Mouse (Mus musculus) frontal cortex, postnatal 10 days (tissue): ENCODE results near the gene Cep128.
"Not testable (repeated sequence)": the region's sequence is repeated elsewhere in the genome, so short reads cannot be mapped to it uniquely, and the experiment has no call there.

Experiments
- DNase-seq, 2 experiments: peaks; one replicate each; pipeline ENCODE4 v3.0.0; 2022; ENCODE audit warnings: low spot score in 2 of 2, mixed read lengths in 1 of 2

Gene Cep128

DNA sequence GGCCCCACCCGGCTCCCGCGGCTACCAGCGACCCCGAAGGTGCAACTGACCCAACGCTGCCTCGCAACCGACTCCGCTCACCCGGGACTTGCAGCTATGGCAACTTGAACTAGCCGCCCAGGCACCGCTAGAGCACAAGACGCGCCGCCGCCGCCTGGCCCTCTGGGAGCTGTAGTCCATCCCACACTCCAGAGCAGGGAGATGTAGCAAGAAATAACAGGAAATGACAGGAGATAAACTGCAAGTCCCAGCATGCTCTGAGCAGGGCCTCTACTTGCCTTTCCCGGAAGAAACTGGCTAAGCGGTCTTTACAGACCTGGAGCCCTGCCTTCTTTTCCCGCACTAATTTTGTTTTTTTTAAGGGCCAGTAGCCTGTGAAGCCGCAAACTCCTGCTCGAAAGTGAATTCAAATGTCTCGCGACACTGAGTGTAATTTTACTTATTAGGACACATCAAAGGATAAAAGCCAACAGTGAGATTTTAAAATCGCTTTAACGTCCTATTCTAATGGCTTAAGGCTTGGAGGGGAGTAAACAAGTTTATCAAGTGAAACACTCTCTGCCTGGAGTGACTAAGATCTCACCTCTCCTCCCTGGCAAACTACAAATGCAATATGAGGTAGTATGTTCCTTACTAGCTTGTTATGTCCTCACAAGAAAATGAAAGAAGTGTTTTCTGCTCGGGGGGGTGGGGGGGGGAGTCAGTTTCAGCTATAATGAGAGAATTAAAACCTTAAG lies at the start of gene Cep128, which contains the start of gene Tshr:
Cep128 (minus strand) TSS at position 129 of the 737 bp plus-strand sequence.
Tshr (plus strand) TSS at position 283 of the 737 bp plus-strand sequence.
- peak; percentile 90 for DNase-seq

DNA sequence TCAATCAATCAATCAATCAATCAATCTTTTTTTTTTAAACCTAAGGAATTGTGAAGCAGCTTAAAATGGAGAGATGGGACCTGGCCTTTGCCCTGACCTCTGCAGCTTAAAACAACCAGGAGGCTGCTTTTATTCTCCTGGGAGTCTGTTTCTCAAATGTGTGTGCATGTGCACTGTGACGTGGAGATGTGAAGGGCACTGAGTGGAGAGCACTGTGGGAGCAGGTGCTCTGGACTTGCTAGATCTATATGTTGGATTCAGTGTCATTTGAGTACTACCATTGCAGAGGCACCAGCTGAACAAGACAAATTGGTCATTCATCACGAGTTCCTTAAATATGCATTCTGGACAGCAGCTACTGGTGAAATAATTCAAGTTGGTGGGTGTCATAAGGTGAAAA lies 42.9 kb upstream of the Cep128 start:
- DNase-seq, result no peak

DNA sequence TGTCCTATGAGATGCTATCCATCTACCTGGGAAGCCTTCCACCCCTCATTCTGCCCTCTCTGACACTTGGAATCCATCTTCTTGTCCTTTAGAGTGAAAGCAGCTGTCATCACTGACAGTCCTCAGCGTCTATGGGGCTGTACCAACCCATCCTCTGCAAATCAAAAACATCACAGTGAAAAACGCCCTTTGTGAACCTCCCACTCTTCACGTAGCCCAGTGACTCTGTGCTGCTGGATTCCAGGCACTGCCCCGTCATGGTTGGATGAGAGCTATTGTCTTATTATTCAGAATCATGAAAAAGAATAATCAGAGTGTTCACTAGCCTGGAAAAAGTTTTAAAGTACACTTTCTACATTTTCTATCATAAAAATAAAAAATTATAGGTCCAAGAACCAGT lies 42.3 kb upstream of the Cep128 start:
- no peak for DNase-seq

DNA sequence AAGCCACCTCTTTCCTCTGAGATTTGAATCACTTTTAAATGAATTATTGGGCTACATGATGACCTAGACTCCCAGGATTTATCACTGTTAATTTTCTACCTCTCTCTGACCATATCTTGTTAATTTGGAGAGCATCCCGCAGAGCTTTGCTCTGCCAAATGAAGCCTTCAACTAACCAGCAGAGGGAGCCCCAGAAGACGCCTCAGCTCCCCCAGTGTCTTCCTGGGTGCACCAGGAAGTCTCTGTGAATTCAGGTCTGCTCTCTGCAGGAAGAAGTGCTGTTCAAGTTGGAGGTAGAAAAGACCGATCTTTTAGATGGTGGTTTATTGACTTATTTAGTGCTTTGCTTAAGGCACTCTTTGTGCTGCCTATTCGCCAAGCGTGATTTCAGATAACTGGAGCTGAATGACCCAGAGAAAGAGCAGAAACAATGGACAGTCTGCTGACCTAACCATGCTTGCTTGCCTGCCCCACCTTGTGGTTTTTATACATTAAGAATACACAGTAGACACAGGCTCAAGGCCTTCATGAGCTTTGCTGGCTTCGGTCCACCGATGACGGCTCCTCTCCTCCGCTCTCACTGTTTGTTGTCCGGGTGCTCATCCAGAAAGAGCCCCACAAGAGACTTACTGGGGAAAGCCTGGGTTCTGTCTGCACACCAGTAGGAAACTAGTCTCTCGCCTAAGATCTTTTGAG lies 39.1 kb upstream of the Cep128 start:
- no peak for DNase-seq

DNA sequence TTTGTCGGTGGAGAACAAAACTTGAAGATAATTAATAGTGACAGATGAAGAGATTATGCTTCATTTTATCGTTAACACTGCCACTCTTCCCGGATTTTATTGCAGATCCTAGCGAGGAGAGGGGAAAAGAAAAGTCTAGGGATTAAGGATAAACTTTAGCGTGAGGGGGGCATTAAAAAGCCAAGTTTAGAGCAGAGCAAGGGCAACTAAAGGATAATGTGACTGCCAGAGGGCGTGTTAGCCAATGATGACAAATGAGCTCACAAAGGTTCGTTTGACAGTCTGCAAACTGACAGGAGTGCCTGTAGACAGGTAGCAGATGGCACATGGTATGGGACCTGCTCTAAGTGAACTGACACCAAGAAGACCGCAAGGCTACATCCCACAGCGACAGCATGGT lies 37.1 kb upstream of the Cep128 start:
- DNase-seq, result no peak

DNA sequence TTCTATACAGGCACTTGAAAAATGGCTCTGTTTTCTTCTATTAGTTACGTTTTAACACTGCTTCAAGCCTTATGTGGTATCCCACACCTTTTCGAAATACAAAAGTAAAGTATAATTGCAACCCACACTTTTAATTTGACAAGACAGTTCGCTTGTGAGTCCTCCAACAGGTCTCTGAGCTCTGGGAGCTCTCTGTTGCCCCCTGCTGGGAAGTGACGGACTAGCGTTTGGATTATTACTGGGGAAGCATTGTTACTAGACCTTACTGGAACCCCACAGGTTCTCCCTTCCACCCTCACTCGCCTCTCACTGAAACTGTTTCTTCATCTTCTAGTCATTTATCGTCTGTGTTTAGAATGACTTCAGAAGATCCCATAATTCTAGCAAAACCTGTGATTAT lies 34.6 kb upstream of the Cep128 start:
- peak in 1 of 2 experiments; percentile 49 for DNase-seq

DNA sequence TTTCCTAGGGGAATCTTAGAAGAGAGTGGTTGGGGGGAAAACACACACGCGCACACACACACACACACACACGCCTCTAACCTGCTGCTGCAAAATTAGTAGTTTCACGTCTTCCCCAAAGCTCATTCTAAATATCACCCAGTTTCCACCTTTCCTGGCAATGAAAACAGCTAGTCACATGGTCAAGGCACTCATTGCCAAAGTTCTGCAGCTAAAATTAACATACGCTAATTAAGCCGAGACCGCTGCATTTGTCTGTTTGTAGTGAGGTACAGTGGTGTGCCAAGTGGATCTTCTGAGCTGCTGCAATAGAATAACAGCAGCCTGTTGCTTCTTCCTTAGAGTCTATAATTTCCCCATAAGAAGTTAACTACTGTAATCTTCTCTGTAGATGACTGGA lies 32.6 kb upstream of the Cep128 start:
- DNase-seq, result no peak

DNA sequence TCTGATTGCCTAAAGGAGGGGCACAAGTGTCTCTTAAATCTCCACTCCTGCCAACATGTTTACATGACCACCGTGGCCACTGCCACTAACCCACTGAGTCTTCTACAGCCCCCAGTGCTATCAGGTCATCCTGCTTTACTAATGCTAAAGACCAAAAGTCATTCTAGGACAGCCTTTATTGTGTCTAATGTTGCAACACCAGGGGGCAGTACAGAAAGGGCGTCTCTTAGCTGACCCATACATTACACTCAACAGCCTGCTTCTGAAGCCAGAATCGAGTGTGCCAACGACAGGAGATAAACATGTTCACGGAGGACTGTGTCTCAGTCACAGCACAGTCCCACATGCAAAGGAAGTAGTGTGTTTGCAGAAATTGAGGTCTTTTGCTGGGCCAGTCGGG lies 30.9 kb upstream of the Cep128 start:
- no peak for DNase-seq

DNA sequence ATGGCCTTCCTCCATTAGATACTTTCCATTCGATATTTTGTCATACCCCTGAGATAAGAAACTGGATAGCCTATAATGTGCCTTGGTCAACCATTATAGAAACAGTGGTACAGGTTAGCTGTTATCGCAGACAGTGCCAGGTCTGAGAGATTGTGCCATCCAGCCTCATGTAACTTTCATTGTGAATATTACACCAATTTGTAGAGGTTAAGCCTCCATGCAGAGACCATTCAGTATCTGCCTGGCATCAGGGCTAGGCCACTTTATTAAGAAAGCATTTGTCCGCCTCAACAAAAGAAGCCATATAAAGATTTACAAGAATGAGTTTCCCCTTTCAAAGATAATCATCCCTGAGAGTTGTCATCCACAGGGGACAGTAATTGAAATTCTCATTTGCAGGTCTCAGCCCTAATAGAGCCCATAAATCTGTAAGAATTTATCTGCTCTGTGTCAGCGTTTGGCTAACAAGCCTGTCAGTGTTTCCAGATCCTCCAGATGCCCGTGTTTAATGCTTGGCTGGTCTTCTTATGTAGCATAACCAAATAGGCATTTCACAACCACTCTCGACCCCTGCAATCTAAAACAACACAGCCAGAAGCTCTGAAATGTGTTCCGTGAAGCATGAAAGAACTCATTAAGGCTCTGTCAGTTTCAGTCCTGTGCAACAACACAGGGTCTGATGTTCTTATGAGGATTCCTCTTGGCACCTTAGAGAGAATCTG lies 28.4 kb upstream of the Cep128 start:
- DNase-seq, result no peak

DNA sequence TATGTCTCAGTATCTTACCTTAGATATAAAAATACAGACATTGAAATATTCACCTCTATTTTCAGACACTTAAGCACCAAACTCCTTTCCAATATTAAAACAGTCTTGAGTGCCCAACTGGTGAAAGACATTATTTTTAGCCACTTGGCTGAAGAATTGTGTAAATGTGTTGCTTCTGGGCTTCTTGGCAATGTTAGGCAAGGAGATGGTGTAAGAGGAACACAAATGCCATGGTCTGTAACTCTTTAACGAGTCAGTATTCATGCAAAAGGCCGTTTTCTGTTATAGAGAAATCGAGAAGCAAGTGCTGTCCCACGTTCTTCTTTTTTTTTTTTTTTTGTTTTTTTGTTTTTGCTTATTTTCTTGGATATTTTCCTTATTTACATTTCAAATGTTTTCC lies 26.1 kb upstream of the Cep128 start:
- no peak for DNase-seq

DNA sequence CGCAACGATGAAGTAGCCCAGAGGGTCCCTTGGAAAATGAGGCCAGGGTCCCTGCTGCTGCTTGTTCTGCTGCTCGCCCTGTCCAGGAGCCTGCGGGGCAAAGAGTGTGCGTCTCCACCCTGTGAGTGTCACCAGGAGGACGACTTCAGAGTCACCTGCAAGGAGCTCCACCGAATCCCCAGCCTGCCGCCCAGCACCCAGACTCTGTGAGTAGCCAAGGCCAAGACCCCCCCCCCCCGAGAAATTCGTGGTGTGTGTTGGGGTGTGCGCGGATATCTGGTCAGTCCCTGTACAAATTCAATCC lies 16.8 kb upstream of the Cep128 start:
- DNase-seq, result no peak

DNA sequence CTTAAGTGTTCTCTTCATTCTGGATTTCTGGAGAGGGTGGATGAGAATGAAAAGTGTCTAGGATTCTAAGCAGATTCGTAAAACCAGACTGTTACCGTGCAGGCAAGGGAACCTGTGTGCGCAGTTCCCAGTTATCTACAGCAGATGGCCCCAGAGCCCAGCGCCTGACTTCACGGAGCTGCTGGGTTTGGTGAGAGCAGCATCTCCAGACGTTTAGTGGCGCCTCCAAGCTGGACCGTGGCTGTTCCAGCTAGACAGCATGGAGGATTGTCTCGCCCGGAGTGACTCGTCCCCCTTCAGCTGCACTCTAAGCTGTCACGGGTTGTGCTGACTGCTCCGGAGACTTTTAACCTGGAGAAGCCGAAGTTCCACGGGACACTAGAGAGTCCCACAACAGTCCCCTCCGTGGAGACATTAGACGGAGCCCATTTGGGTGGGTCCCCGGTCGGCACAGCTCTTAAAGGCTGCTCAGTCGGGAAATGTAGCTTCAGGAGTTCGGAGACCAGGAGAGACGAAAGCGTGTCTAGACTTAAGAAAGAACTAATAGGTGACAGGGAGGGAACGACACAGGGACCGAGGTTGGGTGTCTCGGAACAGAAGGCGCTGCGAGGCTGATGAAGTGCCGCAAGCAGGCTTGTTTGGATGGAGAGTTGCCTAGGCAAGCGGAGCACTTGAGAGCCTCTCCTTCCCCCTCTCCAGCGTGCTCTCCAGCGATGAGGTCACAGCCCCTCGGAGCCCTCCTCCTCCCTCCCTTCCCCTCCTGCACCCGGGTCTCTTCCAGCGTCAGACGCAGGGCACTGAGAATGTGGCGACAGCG lies 16.2 kb upstream of the Cep128 start:
- DNase-seq, result peak; percentile 42 to 80

DNA sequence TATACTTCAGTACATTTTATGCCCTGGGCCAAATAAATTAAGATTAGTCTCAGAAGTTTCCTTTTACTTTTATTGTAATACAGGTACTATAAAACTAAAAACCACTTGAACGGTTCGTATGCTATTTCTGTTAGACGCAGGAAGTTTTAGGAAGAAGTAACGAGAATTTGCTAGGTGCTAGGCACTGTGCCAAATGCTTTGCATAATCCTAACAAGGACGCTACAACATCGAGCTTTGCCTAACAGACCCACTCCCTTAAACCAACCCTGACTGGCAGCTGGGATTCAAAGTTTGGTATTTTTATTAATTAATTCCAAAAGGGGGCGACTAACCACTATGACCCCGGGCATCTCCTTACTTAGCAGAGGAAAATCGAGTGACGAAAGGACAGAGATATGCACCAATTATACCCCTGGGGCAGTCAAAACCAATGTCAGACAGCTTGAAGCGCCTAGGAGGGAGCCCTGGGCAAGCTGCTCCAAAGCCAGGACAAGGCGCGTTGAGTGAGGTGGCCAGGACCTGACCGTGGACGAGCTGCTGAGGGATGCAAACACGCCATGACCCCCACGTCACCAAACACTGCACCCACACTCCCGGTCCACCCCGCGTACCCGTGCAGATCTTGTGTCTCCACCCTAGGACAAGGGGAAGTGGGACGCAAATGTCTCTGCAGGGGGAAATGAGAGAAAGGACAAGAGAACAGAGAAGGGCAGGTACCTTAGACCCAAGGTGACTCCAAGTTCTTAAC lies 519 bp downstream of the Cep128 start:
- DNase-seq, result no peak

DNA sequence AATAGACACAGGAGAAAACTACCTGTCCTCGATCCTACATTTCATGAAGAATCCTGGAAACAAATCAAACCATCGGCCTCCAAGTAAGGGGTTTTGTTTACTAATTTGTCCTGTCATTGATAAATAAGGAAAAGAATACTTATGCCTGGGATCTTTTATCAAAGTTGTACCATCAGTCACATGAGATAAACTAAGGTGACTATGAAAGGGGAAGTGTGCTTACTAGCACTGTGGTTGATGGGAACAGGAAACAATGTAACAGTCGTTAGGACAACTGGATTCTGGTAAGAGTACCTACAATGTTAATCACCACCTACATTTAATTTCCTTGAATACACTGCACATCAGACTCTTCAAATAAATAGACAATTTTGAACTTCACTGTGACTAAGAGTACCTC lies 15.0 kb downstream of the Cep128 start:
- DNase-seq, result no peak

DNA sequence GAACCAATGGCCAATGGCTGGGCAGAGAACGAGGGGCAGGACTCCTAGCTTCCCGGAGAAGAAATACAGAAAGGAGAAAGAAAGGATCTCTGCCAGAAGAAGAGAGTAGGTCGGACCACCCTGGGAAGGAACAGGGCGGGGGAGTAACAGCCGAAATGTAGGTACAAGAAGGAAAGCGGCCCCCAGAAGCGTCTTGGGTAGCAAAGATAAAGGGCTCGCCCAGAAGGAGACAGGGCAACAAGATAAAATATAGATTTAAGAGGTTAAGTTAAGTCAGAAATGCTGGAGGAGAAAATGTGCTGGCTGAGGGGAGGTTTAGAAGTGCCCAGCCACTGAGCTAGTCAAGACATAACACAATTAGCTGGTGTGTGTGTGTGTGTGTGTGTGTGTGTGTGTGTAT lies 30.4 kb downstream of the Cep128 start:
- no peak for DNase-seq

DNA sequence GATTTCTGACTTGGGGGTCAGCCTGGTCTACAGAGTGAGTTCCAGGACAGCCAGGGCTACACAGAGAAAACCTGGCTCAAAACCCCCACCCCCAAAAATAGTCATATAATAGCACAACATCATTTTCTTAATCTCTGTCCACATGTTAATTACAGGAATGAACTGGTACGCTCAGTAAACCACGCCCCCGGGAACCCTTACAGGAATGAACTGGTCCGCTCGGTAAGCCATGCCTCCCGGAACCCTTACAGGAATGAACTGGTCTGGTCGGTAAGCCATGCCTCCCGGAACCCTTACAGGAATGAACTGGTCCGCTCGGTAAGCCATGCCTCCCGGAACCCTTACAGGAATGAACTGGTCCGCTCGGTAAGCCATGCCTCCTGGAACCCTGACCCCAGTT lies 45.6 kb downstream of the Cep128 start:
- DNase-seq, result not testable (repeated sequence)

DNA sequence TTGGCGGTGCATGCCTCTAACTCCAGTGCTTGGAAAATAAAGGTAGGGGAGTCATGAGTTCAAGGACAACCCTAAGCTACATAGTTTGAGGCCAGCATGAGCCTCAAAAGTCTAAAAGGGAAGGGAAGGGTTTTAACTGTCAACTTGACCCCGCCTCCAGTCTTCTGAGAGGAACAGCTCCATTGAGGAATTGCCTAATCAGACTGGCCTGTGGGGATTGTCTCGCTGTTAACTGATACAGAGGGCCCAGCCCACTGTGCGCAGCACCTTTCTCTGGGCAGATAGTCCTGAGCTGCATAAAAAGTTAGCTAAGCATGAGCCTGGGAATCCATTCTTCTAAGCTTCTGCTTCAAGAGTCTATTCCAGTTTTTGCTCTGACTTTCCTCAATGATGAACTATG lies 56.7 kb downstream of the Cep128 start:
- DNase-seq, result no peak

DNA sequence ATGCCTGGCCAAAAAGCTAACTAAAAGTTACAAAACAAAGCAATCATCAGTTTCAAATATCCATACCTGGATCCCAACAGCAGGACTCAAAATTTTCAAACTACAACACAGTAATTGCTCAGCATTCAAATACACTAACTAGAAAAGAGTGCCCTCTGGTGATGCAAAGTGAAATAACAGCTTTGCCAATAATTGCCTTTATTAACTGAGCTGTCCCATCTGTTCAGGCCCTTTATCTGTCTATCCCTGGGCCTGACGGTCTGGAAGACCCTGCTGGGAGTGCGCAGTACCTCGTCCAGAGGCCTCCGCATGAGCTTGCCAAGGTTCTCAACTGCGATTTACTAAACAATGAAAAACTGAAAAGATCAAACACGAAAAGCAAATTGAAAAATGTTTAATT lies 58.1 kb downstream of the Cep128 start:
- no peak for DNase-seq

DNA sequence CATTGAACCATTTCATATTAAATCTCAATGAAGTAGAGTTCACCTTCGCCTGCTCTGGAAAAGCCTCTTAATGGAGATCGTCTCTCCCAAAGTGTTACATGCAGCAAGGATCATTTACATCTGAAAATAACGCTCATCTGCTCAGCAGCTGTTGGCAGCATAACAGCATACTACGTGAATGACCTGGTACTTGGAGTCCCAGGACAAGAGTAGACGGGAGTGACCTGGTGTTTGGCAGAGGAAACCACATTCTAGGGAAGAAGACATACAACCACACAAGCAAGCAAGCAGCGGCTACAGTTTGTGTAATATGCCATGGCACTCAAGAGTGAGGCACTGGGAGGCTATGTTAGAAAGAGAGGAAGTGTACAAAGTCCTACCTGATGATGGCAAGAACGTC lies 69.2 kb downstream of the Cep128 start:
- DNase-seq, result no peak

DNA sequence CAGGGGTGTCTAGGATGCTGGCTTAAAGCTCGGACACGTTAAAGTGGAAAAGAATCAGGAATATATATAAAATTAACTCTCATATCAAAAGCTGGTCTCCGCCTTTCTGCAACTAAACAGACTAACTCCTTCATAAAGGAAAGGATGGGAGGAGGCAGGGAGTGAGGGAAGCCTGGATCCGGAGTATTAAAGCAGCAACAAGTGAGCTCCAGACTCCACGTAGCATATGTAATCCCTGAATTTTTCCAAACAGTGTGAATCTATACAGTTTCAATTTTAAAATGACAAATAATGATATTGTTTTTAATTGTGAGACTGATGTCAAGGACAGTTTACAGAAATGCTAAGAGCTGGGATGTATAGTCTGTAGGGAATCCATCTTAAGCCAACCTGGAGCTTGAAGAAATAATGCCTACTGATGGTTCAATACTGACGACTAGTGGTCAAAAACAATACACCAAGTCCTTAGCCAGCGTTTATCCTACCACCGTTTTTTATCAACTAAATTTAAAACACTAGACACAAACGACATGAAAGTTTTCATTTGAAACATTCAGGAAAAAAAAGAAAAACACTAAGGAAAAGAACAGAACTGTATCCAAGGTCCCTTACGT lies 70.1 kb downstream of the Cep128 start:
- peak in 1 of 2 experiments; percentile 17 for DNase-seq

DNA sequence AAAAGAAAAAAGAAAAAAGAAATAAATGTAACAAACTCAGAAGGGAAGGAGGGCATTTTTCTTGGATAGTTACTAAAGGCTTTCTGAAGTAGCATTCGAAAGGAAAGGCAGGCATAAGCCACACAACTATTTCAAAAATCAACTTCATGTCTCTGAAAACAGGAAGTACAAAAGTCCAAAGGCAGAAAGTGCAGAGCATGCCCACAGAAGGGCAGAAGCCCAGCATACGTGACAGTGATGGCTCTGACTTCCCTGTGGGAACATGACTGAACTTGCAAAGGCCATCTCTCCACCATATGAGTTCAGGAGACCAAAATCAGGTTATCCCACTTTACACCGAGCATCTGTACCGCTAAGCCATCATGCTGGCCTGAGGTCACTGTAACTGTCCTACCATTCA lies 71.6 kb downstream of the Cep128 start:
- DNase-seq, result no peak
